Mouse (Mus musculus): ENCODE results near the gene Mtcl1. TPM values are rescaled to one million over a fixed set of nuclear protein-coding genes. Genes with fewer than 3 reads are reported as not detected.

The Mtcl1 gene
- polyA plus RNA-seq, 1 experiment from 2014 or later: 17.5 TPM

GRCm38 (mm10) chr17:66481295-66481694 lies 31.7 kb upstream of the Mtcl1 start:
- Histone ChIP-seq H3K27ac (ENCODE audit: low read depth, low read length) (no peak overlapping the region; the same call in 1 of the 2 replicates), H3K36me3 (ENCODE audit: control insufficient read depth, insufficient read depth, low read length) (no peaks in the 10 kb centered on the region), H3K9ac (ENCODE audit: low read length) (no peak overlapping the region), H3K4me3 (ENCODE audit: low read depth, low read length) (no peak overlapping the region), H3K9me3 (replicated peaks; ENCODE audit: control insufficient read depth, low read length) (no peaks in the 10 kb centered on the region), H3K27me3 (replicated peaks; ENCODE audit: control insufficient read depth, insufficient read depth, low read length) (no peaks in the 10 kb centered on the region), H3K4me1 (ENCODE audit: control insufficient read depth, insufficient read depth, low read length) (peaks cover 21% of the 10 kb centered on the region), H3K4me2 (ENCODE audit: low read length) (no peak overlapping the region)
- ATAC-seq: no peak
- WGBS: 70% methylated on average over 5 of the region's 5 CpGs
- no peak for DNase-seq (ENCODE audit: low spot score)

- WGBS: 18% methylated on average over 17 of the region's 17 CpGs
These were observed 31.1 kb upstream of the Mtcl1 start for GRCm38 (mm10) chr17:66480491-66481278.

DNA sequence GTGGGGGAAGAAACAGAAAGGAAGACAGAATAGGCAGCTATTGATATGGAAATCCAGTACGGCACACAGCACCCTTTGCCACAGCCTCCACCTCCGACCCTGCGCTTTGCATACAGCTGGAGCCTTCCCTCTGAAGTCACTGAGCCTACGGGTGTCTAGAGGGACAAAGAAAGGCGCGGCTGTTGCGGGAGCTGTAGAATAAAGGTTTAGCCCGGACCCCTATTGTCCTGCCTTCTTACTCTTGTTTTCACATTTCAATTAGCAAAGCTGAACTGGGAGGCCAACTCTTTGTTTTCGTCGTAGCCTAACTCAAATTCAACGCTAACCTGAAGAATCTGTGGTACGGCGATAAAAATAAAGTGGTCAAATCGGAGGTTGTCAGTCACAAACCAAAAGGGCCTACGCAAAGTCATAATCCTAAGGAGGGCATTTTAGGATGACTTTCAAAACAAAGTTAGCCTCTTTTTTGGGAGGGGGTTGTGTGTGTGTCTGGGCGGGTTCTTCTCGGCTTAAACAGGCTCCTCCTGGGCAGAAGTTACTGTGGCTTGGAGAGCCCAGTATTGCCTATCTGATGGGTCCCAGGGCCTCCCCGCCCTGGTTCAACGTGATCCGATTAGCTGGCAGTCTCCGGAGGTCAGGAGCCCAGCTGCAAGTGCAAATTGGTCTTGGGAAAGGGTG lies 30.4 kb upstream of the Mtcl1 start:
- ATAC-seq (peak; percentile 91), DNase-seq (ENCODE audit: low spot score) (peak; percentile 85)
- H3K36me3 ChIP-seq (ENCODE audit: control insufficient read depth, insufficient read depth, low read length): no peaks in the 10 kb centered on the region
- H3K4me3 ChIP-seq (ENCODE audit: low read depth, low read length): peak overlapping the region; percentile 19; the same call in 1 of the 2 replicates
- H3K4me1 ChIP-seq (ENCODE audit: control insufficient read depth, insufficient read depth, low read length): peaks cover 21% of the 10 kb centered on the region
- H3K9ac ChIP-seq (ENCODE audit: low read length): peak overlapping the region; percentile 32; the same call in 1 of the 2 replicates
- H3K27me3 ChIP-seq (replicated peaks; ENCODE audit: control insufficient read depth, insufficient read depth, low read length): no peaks in the 10 kb centered on the region
- H3K27ac ChIP-seq (ENCODE audit: low read depth, low read length): peak overlapping the region; percentile 86
- WGBS: 3% methylated on average over 21 of the region's 21 CpGs
- peak overlapping the region; percentile 46 for H3K4me2 ChIP-seq (ENCODE audit: low read length)
- H3K9me3 ChIP-seq (replicated peaks; ENCODE audit: control insufficient read depth, low read length): no peaks in the 10 kb centered on the region

More at GRCm38 (mm10) chr17:66480491-66481278, 31.1 kb upstream of the Mtcl1 start:
- Histone ChIP-seq H3K27me3 (replicated peaks; ENCODE audit: control insufficient read depth, insufficient read depth, low read length) (no peaks in the 10 kb centered on the region), H3K9ac (ENCODE audit: low read length) (no peak overlapping the region; the same call in 1 of the 2 replicates), H3K4me3 (ENCODE audit: low read depth, low read length) (no peak overlapping the region), H3K36me3 (ENCODE audit: control insufficient read depth, insufficient read depth, low read length) (no peaks in the 10 kb centered on the region), H3K9me3 (replicated peaks; ENCODE audit: control insufficient read depth, low read length) (no peaks in the 10 kb centered on the region), H3K27ac (ENCODE audit: low read depth, low read length) (peak overlapping the region; percentile 86), H3K4me1 (ENCODE audit: control insufficient read depth, insufficient read depth, low read length) (peaks cover 21% of the 10 kb centered on the region), H3K4me2 (ENCODE audit: low read length) (peak overlapping the region; percentile 46)
- ATAC-seq (no peak; the same call in none of the 2 replicates), DNase-seq (ENCODE audit: low spot score) (peak; percentile 58)

DNA sequence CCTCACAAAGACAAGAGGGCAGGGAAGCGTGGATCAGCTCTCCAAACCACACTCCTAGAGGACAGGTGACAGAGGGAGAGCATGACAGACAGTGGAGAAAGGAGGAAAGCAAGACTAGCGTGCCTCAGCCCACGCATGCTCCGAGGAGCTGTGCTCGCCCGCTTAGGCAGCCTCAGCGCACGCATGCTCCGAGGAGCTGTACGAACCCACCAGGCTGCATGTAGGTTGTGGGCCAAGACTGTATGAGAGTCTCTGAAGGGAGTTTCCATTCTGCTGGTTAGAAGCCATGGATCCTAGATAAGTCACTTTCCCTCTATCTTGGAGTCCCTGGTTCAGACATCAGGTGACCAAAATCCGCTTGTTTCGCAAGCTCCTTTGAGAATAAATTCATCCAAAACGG lies 29.8 kb upstream of the Mtcl1 start:
- Histone ChIP-seq H3K4me1 (ENCODE audit: control insufficient read depth, insufficient read depth, low read length) (peaks cover 21% of the 10 kb centered on the region), H3K4me2 (ENCODE audit: low read length) (peak overlapping the region; percentile 46), H3K9ac (ENCODE audit: low read length) (peak overlapping the region; percentile 56), H3K4me3 (ENCODE audit: low read depth, low read length) (peak overlapping the region; percentile 19), H3K9me3 (replicated peaks; ENCODE audit: control insufficient read depth, low read length) (no peaks in the 10 kb centered on the region), H3K27ac (ENCODE audit: low read depth, low read length) (peak overlapping the region; percentile 86), H3K27me3 (replicated peaks; ENCODE audit: control insufficient read depth, insufficient read depth, low read length) (no peaks in the 10 kb centered on the region), H3K36me3 (ENCODE audit: control insufficient read depth, insufficient read depth, low read length) (no peaks in the 10 kb centered on the region)
- 5% methylated on average over 13 of the region's 13 CpGs for WGBS
- DNase-seq (ENCODE audit: low spot score) (peak; percentile 90), ATAC-seq (peak; percentile 94)

DNA sequence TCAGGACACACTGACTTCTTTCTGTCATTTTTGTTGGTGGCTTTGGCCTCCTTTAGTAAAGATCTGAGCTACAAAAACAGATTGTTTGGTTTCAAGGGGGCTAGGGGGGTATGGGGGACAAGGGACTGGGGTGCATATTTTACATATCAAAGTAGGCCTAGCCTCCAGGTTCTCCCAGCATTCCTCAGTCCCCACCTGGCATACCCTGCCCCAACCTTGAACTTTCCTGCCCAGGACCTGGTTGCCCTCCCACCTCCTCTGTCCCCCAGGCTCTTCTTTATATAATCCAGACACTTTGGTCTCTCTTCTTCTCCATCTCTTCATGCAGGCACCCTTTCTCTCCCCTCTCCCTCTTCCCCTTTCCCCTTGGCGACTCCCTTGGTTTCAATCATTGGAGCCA lies 23.7 kb upstream of the Mtcl1 start:
- ATAC-seq: no peak
- WGBS: 90% methylated on average over 1 of the region's 1 CpGs
- Histone ChIP-seq H3K36me3 (ENCODE audit: control insufficient read depth, insufficient read depth, low read length) (no peaks in the 10 kb centered on the region), H3K9ac (ENCODE audit: low read length) (no peak overlapping the region), H3K9me3 (replicated peaks; ENCODE audit: control insufficient read depth, low read length) (no peaks in the 10 kb centered on the region), H3K27ac (ENCODE audit: low read depth, low read length) (no peak overlapping the region), H3K27me3 (replicated peaks; ENCODE audit: control insufficient read depth, insufficient read depth, low read length) (no peaks in the 10 kb centered on the region), H3K4me1 (ENCODE audit: control insufficient read depth, insufficient read depth, low read length) (no peaks in the 10 kb centered on the region), H3K4me2 (ENCODE audit: low read length) (no peak overlapping the region), H3K4me3 (ENCODE audit: low read depth, low read length) (no peak overlapping the region)
- DNase-seq (ENCODE audit: low spot score): no peak

- Histone ChIP-seq H3K4me3 (ENCODE audit: low read depth, low read length) (no peak overlapping the region), H3K9me3 (replicated peaks; ENCODE audit: control insufficient read depth, low read length) (no peaks in the 10 kb centered on the region), H3K27ac (ENCODE audit: low read depth, low read length) (no peak overlapping the region), H3K9ac (ENCODE audit: low read length) (no peak overlapping the region), H3K4me1 (ENCODE audit: control insufficient read depth, insufficient read depth, low read length) (no peaks in the 10 kb centered on the region), H3K4me2 (ENCODE audit: low read length) (no peak overlapping the region), H3K27me3 (replicated peaks; ENCODE audit: control insufficient read depth, insufficient read depth, low read length) (no peaks in the 10 kb centered on the region), H3K36me3 (ENCODE audit: control insufficient read depth, insufficient read depth, low read length) (no peaks in the 10 kb centered on the region)
- WGBS: 84% methylated on average over 5 of the region's 5 CpGs
- ATAC-seq (no peak), DNase-seq (ENCODE audit: low spot score) (no peak)
These were observed 22.2 kb upstream of the Mtcl1 start for GRCm38 (mm10) chr17:66471775-66472174.

DNA sequence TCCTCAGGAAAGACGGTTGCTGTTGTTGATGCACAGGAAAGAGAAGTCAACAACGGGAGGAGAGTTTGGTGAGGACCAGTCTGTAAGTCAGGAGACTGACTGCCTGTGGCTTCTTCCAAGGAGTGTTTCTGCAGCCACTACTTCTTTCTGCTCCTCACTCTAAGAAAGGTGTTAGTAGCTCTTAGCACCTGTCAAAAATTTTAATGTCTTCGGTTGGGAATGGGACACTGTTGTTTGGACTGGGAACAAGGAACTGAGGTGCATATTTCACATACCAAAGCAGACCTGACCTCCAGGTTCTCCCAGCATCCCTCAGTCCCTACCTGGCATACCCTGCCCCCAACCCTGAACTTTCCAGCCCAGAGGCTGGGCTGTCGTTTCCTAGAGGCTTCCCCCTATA lies 21.7 kb upstream of the Mtcl1 start:
- Histone ChIP-seq H3K9ac (ENCODE audit: low read length) (no peak overlapping the region), H3K27ac (ENCODE audit: low read depth, low read length) (no peak overlapping the region), H3K27me3 (replicated peaks; ENCODE audit: control insufficient read depth, insufficient read depth, low read length) (no peaks in the 10 kb centered on the region), H3K36me3 (ENCODE audit: control insufficient read depth, insufficient read depth, low read length) (no peaks in the 10 kb centered on the region), H3K4me1 (ENCODE audit: control insufficient read depth, insufficient read depth, low read length) (no peaks in the 10 kb centered on the region), H3K4me3 (ENCODE audit: low read depth, low read length) (no peak overlapping the region), H3K4me2 (ENCODE audit: low read length) (no peak overlapping the region), H3K9me3 (replicated peaks; ENCODE audit: control insufficient read depth, low read length) (no peaks in the 10 kb centered on the region)
- ATAC-seq (no peak), DNase-seq (ENCODE audit: low spot score) (no peak)
- WGBS: 90% methylated on average over 4 of the region's 4 CpGs

GRCm38 (mm10) chr17:66470020-66470419 lies 20.5 kb upstream of the Mtcl1 start:
- H3K9me3 ChIP-seq (replicated peaks; ENCODE audit: control insufficient read depth, low read length): no peaks in the 10 kb centered on the region
- H3K27ac ChIP-seq (ENCODE audit: low read depth, low read length): no peak overlapping the region
- H3K27me3 ChIP-seq (replicated peaks; ENCODE audit: control insufficient read depth, insufficient read depth, low read length): no peaks in the 10 kb centered on the region
- H3K4me1 ChIP-seq (ENCODE audit: control insufficient read depth, insufficient read depth, low read length): no peaks in the 10 kb centered on the region
- H3K36me3 ChIP-seq (ENCODE audit: control insufficient read depth, insufficient read depth, low read length): no peaks in the 10 kb centered on the region
- H3K9ac ChIP-seq (ENCODE audit: low read length): no peak overlapping the region
- no peak overlapping the region for H3K4me2 ChIP-seq (ENCODE audit: low read length)
- no peak for DNase-seq (ENCODE audit: low spot score)
- H3K4me3 ChIP-seq (ENCODE audit: low read depth, low read length): no peak overlapping the region
- WGBS: 10% methylated on average over 8 of the region's 8 CpGs
- ATAC-seq: peak; percentile 54

GRCm38 (mm10) chr17:66457278-66457677 lies 7.7 kb upstream of the Mtcl1 start:
- no peaks in the 10 kb centered on the region for H3K4me1 ChIP-seq (ENCODE audit: control insufficient read depth, insufficient read depth, low read length)
- no peaks in the 10 kb centered on the region for H3K9me3 ChIP-seq (replicated peaks; ENCODE audit: control insufficient read depth, low read length)
- ATAC-seq (no peak), DNase-seq (ENCODE audit: low spot score) (no peak)
- no peak overlapping the region for H3K4me3 ChIP-seq (ENCODE audit: low read depth, low read length)
- no peak overlapping the region for H3K4me2 ChIP-seq (ENCODE audit: low read length)
- H3K9ac ChIP-seq (ENCODE audit: low read length): no peak overlapping the region
- no peaks in the 10 kb centered on the region for H3K27me3 ChIP-seq (replicated peaks; ENCODE audit: control insufficient read depth, insufficient read depth, low read length)
- H3K36me3 ChIP-seq (ENCODE audit: control insufficient read depth, insufficient read depth, low read length): no peaks in the 10 kb centered on the region
- 42% methylated on average over 1 of the region's 1 CpGs for WGBS
- no peak overlapping the region for H3K27ac ChIP-seq (ENCODE audit: low read depth, low read length)
